Mouse (Mus musculus) kidney, postnatal 0 days (tissue): ENCODE measurements around the gene Myh4. TPM values are rescaled to one million over a fixed set of nuclear protein-coding genes. Genes with fewer than 3 reads are reported as not detected.

ENCODE experiments used
- ATAC-seq: fragments of 200-750 bp; cut with Nextera tagmentation; replicated peaks from 2 replicates; pipeline ENCODE4 v1.8.0; 2017; ENCODE audit warnings: low read depth, moderate number of reproducible peaks, moderate TSS enrichment, moderate library complexity; ENCODE audit not compliant: low FRiP score
- DNase-seq: peaks from one replicate; pipeline ENCODE4 v3.0.0-alpha.2; 2016; ENCODE audit warnings: low spot score
- H3K27ac ChIP-seq: fragments of 300-500 bp; sonication (generic); 2 replicates; pipeline ENCODE4 v1.5.1; 2014; ENCODE audit warnings: mild to moderate bottlenecking
- H3K27me3 ChIP-seq: fragments of 300-500 bp; sonication (generic); 2 replicates; pipeline ENCODE4 v1.6.1; 2014; ENCODE audit warnings: low read length, mixed read lengths; ENCODE audit not compliant: insufficient read depth
- H3K36me3 ChIP-seq: fragments of 300-500 bp; sonication (generic); 2 replicates; pipeline ENCODE4 v1.6.1; 2014; ENCODE audit warnings: low read length, mixed read lengths; ENCODE audit not compliant: insufficient read depth
- H3K4me1 ChIP-seq: fragments of 300-500 bp; sonication (generic); replicated peaks from 2 replicates; pipeline ENCODE4 v1.6.1; 2014; ENCODE audit warnings: antibody characterized with exemption, low read length, mixed read lengths; ENCODE audit not compliant: insufficient read depth
- H3K4me2 ChIP-seq: fragments of 300-500 bp; sonication (generic); 2 replicates; pipeline ENCODE4 v1.6.1; 2014; ENCODE audit warnings: mild to moderate bottlenecking, low read length, moderate library complexity, mixed read lengths
- H3K4me3 ChIP-seq: fragments of 300-500 bp; sonication (generic); replicated peaks from 2 replicates; pipeline ENCODE4 v1.5.1; 2014; ENCODE audit warnings: low read depth, low read length
- H3K9ac ChIP-seq: fragments of 300-500 bp; sonication (generic); 2 replicates; pipeline ENCODE4 v1.6.1; 2014; ENCODE audit warnings: low read depth, low read length
- H3K9me3 ChIP-seq: fragments of 300-500 bp; sonication (generic); replicated peaks from 2 replicates; pipeline ENCODE4 v1.6.1; 2016; ENCODE audit warnings: low read length, inconsistent platforms, mixed read lengths
- CTCF ChIP-seq: IDR thresholded peaks from 2 replicates; pipeline ENCODE4 v1.5.1; 2016; ENCODE audit warnings: antibody characterized with exemption, low read depth, mild to moderate bottlenecking, moderate library complexity
- WGBS: fragments of 180-500 bp; shearing (Covaris S2); extraction: QIAGEN DNeasy Blood & Tissue Kit; methylation state at CpG from one replicate; pipeline ENCODE4 v1.1.7; 2014; 5-methylcytosine and 5-hydroxymethylcytosine counted together
- polyA plus RNA-seq: library from polyadenylated mRNA; unstranded; fragments of >200 nt; fragmentation: Nextera tagmentation; extraction: Ambion mirVana; gene quantifications from 2 replicates; pipeline ENCODE4 v1.2.1, GENCODE M21; 2015

Gene Myh4
- polyA plus RNA-seq: not detected in 2 replicates

DNA sequence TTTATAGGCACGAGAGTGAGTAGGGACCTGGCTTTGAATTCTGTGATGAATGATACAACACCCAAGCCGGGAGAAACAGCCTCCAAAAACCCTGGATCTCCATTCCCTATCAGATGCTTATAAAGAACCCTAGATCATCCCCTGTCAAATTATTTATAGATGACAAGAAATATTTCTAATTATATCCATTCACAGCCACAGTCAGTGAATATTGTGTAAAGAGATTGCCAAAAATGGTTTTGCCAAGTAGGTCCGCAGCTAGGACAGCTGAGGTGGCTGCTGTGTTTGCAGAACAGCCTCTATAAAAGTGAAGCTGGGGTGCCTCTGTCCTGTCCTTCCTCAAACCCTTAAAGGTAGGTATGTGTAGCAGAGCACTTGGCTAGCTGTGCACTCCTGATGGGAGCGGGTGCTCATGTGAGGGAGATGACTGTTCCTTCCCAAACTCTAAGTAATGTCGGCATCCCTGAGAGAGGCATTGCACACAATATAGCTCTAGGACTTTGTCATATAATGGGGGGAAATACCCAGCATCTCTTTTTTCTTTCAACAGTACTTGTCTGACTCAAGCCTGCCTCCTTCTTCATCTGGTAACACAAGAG is at the start of gene Myh4:
TSS of gene Myh4 (plus strand) at position 549 of the 599 bp plus-strand sequence.
- DNase-seq: no peak
- no peak within 1 kb of the TSS for H3K9ac ChIP-seq
- H3K9me3 ChIP-seq: no peaks in the 10 kb centered on the region
- no peaks in the 10 kb centered on the region for H3K4me1 ChIP-seq
- TF ChIP-seq CTCF: no peak
- ATAC-seq: no peak
- WGBS: 71% methylated on average over 5 of the region's 5 CpGs
- no peaks in the 10 kb centered on the region for H3K36me3 ChIP-seq
- H3K4me3 ChIP-seq: no peak within 1 kb of the TSS
- H3K4me2 ChIP-seq: no peak within 1 kb of the TSS
- H3K27me3 ChIP-seq: no peaks in the 10 kb centered on the region
- H3K27ac ChIP-seq: no peak within 1 kb of the TSS

DNA sequence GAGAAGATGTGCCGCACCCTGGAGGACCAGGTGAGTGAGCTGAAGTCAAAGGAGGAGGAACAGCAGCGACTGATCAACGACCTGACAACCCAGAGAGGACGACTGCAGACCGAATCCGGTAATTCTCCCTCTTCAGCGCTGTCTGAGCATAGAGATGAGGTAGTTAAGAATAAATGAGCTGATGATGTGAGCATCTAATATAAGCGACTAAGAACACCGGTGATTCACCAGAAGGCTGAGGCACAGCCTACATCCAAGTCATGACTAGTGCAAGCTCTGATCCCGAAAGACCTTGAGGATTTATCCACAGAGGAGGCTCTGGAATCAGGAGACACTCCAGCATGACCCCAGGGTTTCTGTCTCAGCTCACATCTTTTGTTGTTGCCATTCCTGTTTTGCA is 47.5 kb upstream of the Myh4 start:
- no peaks in the 10 kb centered on the region for H3K4me1 ChIP-seq
- no peak overlapping the region for H3K4me2 ChIP-seq
- no peaks in the 10 kb centered on the region for H3K27me3 ChIP-seq
- WGBS: 81% methylated on average over 10 of the region's 10 CpGs
- no peaks in the 10 kb centered on the region for H3K36me3 ChIP-seq
- no peak overlapping the region for H3K27ac ChIP-seq
- ATAC-seq (no peak), DNase-seq (no peak)
- TF ChIP-seq CTCF: no peak
- no peak overlapping the region for H3K4me3 ChIP-seq
- H3K9me3 ChIP-seq: no peaks in the 10 kb centered on the region
- no peak overlapping the region for H3K9ac ChIP-seq

DNA sequence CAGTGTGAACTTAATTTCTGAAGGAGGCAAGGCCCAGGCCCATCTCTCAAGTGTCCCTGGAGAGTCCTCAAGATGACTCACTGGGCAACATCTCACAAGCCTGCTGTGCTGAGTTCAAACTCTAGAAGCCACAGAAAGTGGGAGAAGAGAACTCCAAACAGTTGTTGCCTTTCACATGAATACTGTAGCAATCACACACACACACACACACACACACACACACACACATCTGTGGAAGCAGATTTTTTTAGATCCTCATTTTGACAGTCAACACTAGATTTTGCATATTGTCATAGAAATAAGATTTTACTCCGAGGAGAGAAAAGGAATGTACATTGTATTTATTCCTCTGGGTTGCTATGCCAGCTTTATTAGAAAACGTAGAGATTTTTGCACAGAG is 47.0 kb upstream of the Myh4 start:
- no peak for TF ChIP-seq CTCF
- no peak overlapping the region for H3K9ac ChIP-seq
- no peak overlapping the region for H3K27ac ChIP-seq
- H3K36me3 ChIP-seq: no peaks in the 10 kb centered on the region
- no peak overlapping the region for H3K4me3 ChIP-seq
- H3K9me3 ChIP-seq: no peaks in the 10 kb centered on the region
- DNase-seq: no peak
- no peaks in the 10 kb centered on the region for H3K4me1 ChIP-seq
- H3K4me2 ChIP-seq: no peak overlapping the region
- WGBS: 91% methylated on average over 2 of the region's 2 CpGs
- no peak for ATAC-seq
- H3K27me3 ChIP-seq: no peaks in the 10 kb centered on the region

DNA sequence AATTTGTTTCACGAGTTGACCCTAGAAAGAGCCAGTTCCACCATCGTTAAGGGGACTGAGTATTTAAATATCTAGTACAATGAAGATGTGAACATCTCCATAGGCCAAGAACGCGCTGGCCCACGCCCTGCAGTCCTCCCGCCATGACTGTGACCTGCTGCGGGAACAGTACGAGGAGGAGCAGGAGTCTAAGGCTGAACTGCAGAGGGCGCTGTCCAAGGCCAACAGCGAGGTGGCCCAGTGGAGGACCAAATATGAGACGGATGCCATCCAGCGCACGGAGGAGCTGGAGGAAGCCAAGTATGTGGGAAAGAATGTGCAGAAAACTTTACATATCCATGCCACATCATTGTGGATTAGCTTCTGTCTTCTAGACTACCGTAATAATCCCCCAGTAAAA is 46.3 kb upstream of the Myh4 start:
- WGBS: 86% methylated on average over 14 of the region's 14 CpGs
- Histone ChIP-seq H3K36me3 (no peaks in the 10 kb centered on the region), H3K4me3 (no peak overlapping the region), H3K4me1 (no peaks in the 10 kb centered on the region), H3K9ac (no peak overlapping the region), H3K27ac (no peak overlapping the region), H3K9me3 (no peaks in the 10 kb centered on the region), H3K27me3 (no peaks in the 10 kb centered on the region), H3K4me2 (no peak overlapping the region)
- ATAC-seq: no peak
- no peak for DNase-seq
- TF ChIP-seq CTCF: no peak

DNA sequence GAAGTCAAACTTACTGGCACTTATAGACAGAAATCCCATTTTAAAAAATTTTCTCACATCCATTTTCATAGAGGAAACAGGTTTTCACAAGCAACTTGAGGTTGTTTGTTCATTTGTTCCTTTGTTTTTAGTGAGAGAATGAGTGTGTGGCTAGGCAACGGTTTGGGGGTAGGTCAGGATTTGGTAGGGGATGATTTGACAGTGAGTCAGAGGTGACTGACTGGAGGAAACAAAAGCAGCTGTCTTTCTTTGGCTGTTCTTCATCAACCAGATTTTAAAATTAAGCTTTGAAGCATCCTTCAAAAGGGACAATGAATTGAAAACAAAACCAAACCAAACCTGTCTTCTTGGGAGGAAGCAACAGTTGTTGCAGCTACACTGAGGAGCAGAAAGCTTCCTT is 38.5 kb upstream of the Myh4 start:
- DNase-seq (no peak), ATAC-seq (no peak)
- H3K36me3 ChIP-seq: no peaks in the 10 kb centered on the region
- 46% methylated on average over 1 of the region's 1 CpGs for WGBS
- no peaks in the 10 kb centered on the region for H3K27me3 ChIP-seq
- no peak overlapping the region for H3K4me3 ChIP-seq
- H3K27ac ChIP-seq: no peak overlapping the region
- no peak for TF ChIP-seq CTCF
- no peak overlapping the region for H3K4me2 ChIP-seq
- no peak overlapping the region for H3K9ac ChIP-seq
- no peaks in the 10 kb centered on the region for H3K4me1 ChIP-seq
- H3K9me3 ChIP-seq: no peaks in the 10 kb centered on the region

DNA sequence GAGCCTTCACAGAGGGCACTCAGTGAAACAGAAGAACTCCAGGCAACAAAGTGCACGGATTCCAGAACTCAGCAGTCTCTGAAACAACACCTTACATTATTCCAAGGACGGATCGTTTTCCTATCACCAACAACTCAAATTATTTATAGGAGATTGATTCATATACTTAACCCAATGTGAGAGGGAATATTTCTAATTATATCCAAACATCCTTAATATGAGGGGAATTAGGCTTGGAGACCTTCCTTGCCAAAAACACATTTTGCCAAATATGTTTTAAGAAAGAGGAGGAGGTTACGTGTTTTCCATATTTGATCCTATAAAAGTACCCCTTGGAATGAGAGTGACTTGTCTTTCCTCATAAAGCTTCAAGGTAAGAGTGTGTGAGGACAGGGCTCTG is 38.1 kb upstream of the Myh4 start, which contains the start of gene Myh1:
TSS of gene Myh1 (plus strand) at position 301 of the 400 bp plus-strand sequence.
- Histone ChIP-seq H3K36me3 (no peaks in the 10 kb centered on the region), H3K27me3 (no peaks in the 10 kb centered on the region), H3K9ac (no peak within 1 kb of the TSS), H3K4me1 (no peaks in the 10 kb centered on the region), H3K4me3 (no peak within 1 kb of the TSS), H3K27ac (no peak within 1 kb of the TSS), H3K4me2 (no peak within 1 kb of the TSS), H3K9me3 (no peaks in the 10 kb centered on the region)
- 59% methylated on average over 4 of the region's 4 CpGs for WGBS
- DNase-seq: no peak
- no peak for TF ChIP-seq CTCF
- ATAC-seq: no peak

DNA sequence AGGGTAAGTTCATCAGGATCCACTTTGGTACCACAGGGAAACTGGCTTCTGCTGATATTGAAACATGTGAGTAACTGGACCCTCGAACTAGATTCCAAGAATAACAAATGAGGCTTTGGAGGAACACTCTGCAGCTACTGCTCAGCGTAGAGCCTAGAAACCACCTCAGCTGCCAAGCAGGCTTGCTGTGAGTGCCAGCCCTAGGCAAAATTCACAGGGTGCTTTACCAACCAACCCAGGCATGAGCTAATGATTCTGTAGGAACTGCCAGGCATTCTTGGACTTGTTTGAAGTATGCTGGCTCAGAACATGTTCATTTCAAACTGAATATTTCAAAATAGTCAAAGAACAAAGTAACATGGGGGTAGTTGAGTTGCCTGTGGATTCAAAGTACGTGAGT is 33.1 kb upstream of the Myh4 start:
- ATAC-seq: no peak
- no peak overlapping the region for H3K4me3 ChIP-seq
- no peaks in the 10 kb centered on the region for H3K4me1 ChIP-seq
- H3K9me3 ChIP-seq: no peaks in the 10 kb centered on the region
- no peak overlapping the region for H3K9ac ChIP-seq
- no peak for TF ChIP-seq CTCF
- H3K27me3 ChIP-seq: no peaks in the 10 kb centered on the region
- H3K27ac ChIP-seq: no peak overlapping the region
- no peak for DNase-seq
- no peaks in the 10 kb centered on the region for H3K36me3 ChIP-seq
- no peak overlapping the region for H3K4me2 ChIP-seq
- WGBS: 72% methylated on average over 3 of the region's 3 CpGs
